Mouse (Mus musculus): ENCODE results near the gene Gm21739. TPM values are rescaled to one million over a fixed set of nuclear protein-coding genes. Genes with fewer than 3 reads are reported as not detected.
"Not testable (repeated sequence)": the region's sequence is repeated elsewhere in the genome, so short reads cannot be mapped to it uniquely, and the experiment has no call there.

Gene Gm21739
- total RNA-seq (2022) = not detected

DNA sequence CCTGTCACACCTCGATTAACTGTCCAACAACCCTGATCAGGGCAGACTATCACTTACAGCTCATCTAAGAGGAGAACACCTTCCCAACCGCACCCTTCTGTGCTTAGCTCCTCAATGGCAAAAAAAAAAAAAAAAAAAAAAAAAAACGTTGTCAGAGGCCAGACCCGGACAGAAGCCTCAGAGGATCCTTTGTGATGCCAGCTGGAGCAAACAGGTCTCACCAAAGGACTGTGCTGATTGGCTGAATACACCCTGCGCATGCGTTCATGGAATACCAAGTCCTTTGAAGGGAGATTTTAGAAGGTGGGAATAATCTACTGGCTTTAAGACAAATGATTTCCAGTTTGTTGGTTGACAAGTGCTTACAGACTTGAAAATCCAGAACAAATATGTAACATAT, at the start of gene Gm21739:
Gene Gm21739 (minus strand): TSS at position 101 of the 400 bp plus-strand sequence.
- not testable (repeated sequence) for DNase-seq (ENCODE audit: low spot score in 2 of 2)
